Mouse (Mus musculus) erythroblast, embryonic 14.5 days (primary cell): ENCODE results near the gene Cbln4.

Experiments
- GATA1 ChIP-seq: IDR thresholded peaks from 2 replicates; pipeline ENCODE4 v1.6.1; 2012; ENCODE audit warnings: low read length, inconsistent platforms, mixed read lengths
- TAL1 ChIP-seq: IDR thresholded peaks from 3 replicates; pipeline ENCODE4 v1.6.1; 2012; ENCODE audit warnings: low read length, inconsistent platforms, mixed read lengths

DNA sequence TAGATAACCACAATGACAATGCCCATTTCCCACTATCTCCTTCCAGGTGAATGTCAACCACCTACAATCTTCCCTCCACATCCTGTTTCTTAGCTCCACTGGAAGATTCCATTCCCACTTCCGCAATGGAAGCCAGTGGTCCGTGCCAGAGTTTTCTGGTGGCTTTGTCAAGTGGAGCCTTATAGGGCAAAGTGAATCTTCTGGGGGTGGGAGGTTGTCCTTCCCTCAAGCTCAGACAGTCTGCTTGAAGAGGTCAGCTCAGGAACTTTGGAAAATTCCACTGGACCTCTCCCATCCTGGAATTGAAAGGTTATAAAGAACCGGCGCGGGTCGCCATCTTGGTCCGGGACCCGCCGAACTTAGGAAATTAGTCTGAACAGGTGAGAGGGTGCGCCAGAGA is 36.5 kb downstream of the Cbln4 start:
- TF ChIP-seq TAL1: no peak
- TF ChIP-seq GATA1: no peak
